Comparison of ENCODE assay signal across 19 mouse cellular contexts in genomic region chr11:79176687-79177086, GRCm38 (mm10). TPM values are rescaled to one million over a fixed set of nuclear protein-coding genes. Genes with fewer than 3 reads are reported as not detected.
A peak's percentile ranks its signal among the peaks of the same experiment; 100 is the strongest.
DNase-seq lines count a peak whose midpoint lies in the region; ATAC-seq and TF ChIP-seq lines count a peak whose summit lies in the region.
"Had no signal": no experiment of that assay in that cellular context is flagged by ENCODE, and none has a peak within 500 bp of the region (broad histone marks: within the 10 kb centered on the region; RNA-seq: fewer than 3 reads in every experiment).

No protein-coding gene starts in this region.

- no peaks in the 10 kb centered on the region for H3K4me1 ChIP-seq in hindbrain, postnatal 0 days (ENCODE audit: insufficient read depth, low read length)
- H3K4me1 ChIP-seq in hindbrain, embryonic 12.5 days: no peaks in the 10 kb centered on the region
- H3K4me1 ChIP-seq in thymus, adult 2 months (replicated peaks; ENCODE audit: control insufficient read depth, insufficient read depth, low read length): no peaks in the 10 kb centered on the region
- H3K4me1 ChIP-seq: forebrain, embryonic 12.5 days; heart, embryonic 12.5 days; kidney, embryonic 15.5 days; liver, embryonic 12.5 days; midbrain, embryonic 10.5 days; neural tube, embryonic 13.5 days had no signal

- 62% methylated on average over 3 of the region's 3 CpGs for WGBS in hindbrain, postnatal 0 days
- 80% methylated on average over 3 of the region's 3 CpGs for WGBS in hindbrain, embryonic 12.5 days
- 94% methylated on average over 3 of the region's 3 CpGs for WGBS in thymus, adult 2 months

- ATAC-seq in hindbrain, postnatal 0 days: no peak
- ATAC-seq in hindbrain, embryonic 12.5 days (ENCODE audit: low FRiP score): no peak
- ATAC-seq: liver, embryonic 12.5 days had no signal

- TF ChIP-seq POLR2A in thymus, adult 2 months (IDR thresholded peaks at IDR 0.05; ENCODE audit: control insufficient read depth, extremely low read depth, insufficient read depth, low read length, poor library complexity): no peak

- no peak for DNase-seq in hindbrain, postnatal 0 days (ENCODE audit: low spot score)
- DNase-seq in lung, postnatal 36 days: peak; percentile 16
- DNase-seq in lung, postnatal 10 days: no peak
- DNase-seq in adrenal gland, postnatal 14 days: peak; percentile 57
- DNase-seq in thymus, adult 2 months: no peak
- no peak for DNase-seq in heart, adult 18-20 months
- DNase-seq: cerebellum, adult 11 months; cerebellum, postnatal 25 days; gastrocnemius, postnatal 36 days; lung, postnatal 14 days; right cerebral cortex, postnatal 25 days had no signal

- no peaks in the 10 kb centered on the region for H3K9me3 ChIP-seq in hindbrain, postnatal 0 days (ENCODE audit: low read length)
- H3K9me3 ChIP-seq in hindbrain, embryonic 12.5 days (replicated peaks): no peaks in the 10 kb centered on the region
- H3K9me3 ChIP-seq: forebrain, embryonic 12.5 days; kidney, embryonic 15.5 days; liver, embryonic 12.5 days; midbrain, embryonic 10.5 days; neural tube, embryonic 13.5 days had no signal

- H3K4me2 ChIP-seq in hindbrain, postnatal 0 days (ENCODE audit: low read depth, low read length): no peak overlapping the region
- H3K4me2 ChIP-seq in hindbrain, embryonic 12.5 days (replicated peaks): no peak overlapping the region
- H3K4me2 ChIP-seq: forebrain, embryonic 12.5 days; heart, embryonic 12.5 days; kidney, embryonic 15.5 days; liver, embryonic 12.5 days; neural tube, embryonic 13.5 days had no signal

- H3K4me3 ChIP-seq in hindbrain, postnatal 0 days (ENCODE audit: low read length): no peak overlapping the region
- H3K4me3 ChIP-seq in hindbrain, embryonic 12.5 days: no peak overlapping the region
- H3K4me3 ChIP-seq in thymus, adult 2 months (ENCODE audit: control insufficient read depth, insufficient read depth, low read length): no peak overlapping the region
- H3K4me3 ChIP-seq: forebrain, embryonic 12.5 days; heart, embryonic 12.5 days; kidney, embryonic 15.5 days; left cerebral cortex, adult 2 months; liver, embryonic 12.5 days; midbrain, embryonic 10.5 days; neural tube, embryonic 13.5 days had no signal

- H3K9ac ChIP-seq in hindbrain, postnatal 0 days (replicated peaks; ENCODE audit: low read length): no peak overlapping the region
- no peak overlapping the region for H3K9ac ChIP-seq in hindbrain, embryonic 12.5 days
- H3K9ac ChIP-seq: forebrain, embryonic 12.5 days; heart, embryonic 12.5 days; kidney, embryonic 15.5 days; liver, embryonic 12.5 days; neural tube, embryonic 13.5 days had no signal

- H3K27me3 ChIP-seq in hindbrain, postnatal 0 days (ENCODE audit: insufficient read depth, low read length): no peaks in the 10 kb centered on the region
- no peaks in the 10 kb centered on the region for H3K27me3 ChIP-seq in hindbrain, embryonic 12.5 days
- no peaks in the 10 kb centered on the region for H3K27me3 ChIP-seq in thymus, adult 2 months (ENCODE audit: control insufficient read depth, insufficient read depth, low read length)
- H3K27me3 ChIP-seq: forebrain, embryonic 12.5 days; heart, embryonic 12.5 days; kidney, embryonic 15.5 days; neural tube, embryonic 13.5 days had no signal

- H3K27ac ChIP-seq in hindbrain, postnatal 0 days: no peak overlapping the region
- no peak overlapping the region for H3K27ac ChIP-seq in hindbrain, embryonic 12.5 days
- no peak overlapping the region for H3K27ac ChIP-seq in thymus, adult 2 months (ENCODE audit: control insufficient read depth, insufficient read depth, low read length)
- H3K27ac ChIP-seq: forebrain, embryonic 12.5 days; kidney, embryonic 15.5 days; left cerebral cortex, adult 2 months; liver, embryonic 12.5 days; midbrain, embryonic 10.5 days; neural tube, embryonic 13.5 days had no signal

- TF ChIP-seq CTCF in hindbrain, postnatal 0 days (IDR thresholded peaks at IDR 0.05; ENCODE audit: low read depth): peak; percentile 27
- TF ChIP-seq CTCF in thymus, adult 2 months (IDR thresholded peaks at IDR 0.05; ENCODE audit: borderline replicate concordance, control insufficient read depth, extremely low read depth, insufficient read depth, low read length, poor library complexity): no peak

- no peaks in the 10 kb centered on the region for H3K36me3 ChIP-seq in hindbrain, postnatal 0 days (ENCODE audit: insufficient read depth, low read length)
- no peaks in the 10 kb centered on the region for H3K36me3 ChIP-seq in hindbrain, embryonic 12.5 days
- no peaks in the 10 kb centered on the region for H3K36me3 ChIP-seq in thymus, adult 2 months (ENCODE audit: control insufficient read depth, insufficient read depth, low read length)
- H3K36me3 ChIP-seq: forebrain, embryonic 12.5 days; heart, embryonic 12.5 days; kidney, embryonic 15.5 days; liver, embryonic 12.5 days; midbrain, embryonic 10.5 days; neural tube, embryonic 13.5 days had no signal

RNA-seq across cellular contexts. Expression of gene Ksr1, which starts 30.5 kb away (rescaled TPM):
- total RNA-seq in hindbrain, postnatal 0 days (2014; rRNA removed): 48.0 and 51.3 TPM in 2 replicates
- polyA plus RNA-seq in hindbrain, postnatal 0 days (2015; fragmentation: Nextera tagmentation; extraction: Ambion mirVana): 1.9 and 2.5 TPM in 2 replicates
- 3.4 and 3.5 TPM in 2 replicates for polyA plus RNA-seq in hindbrain, embryonic 12.5 days (2016; fragmentation: Nextera tagmentation; extraction: Ambion mirVana)
- total RNA-seq in adrenal gland, postnatal 14 days (2021): 10.0 and 10.8 TPM in 2 replicates
- 28.1 and 32.7 TPM in 2 replicates for polyA plus RNA-seq in thymus, adult 2 months (2012; rRNA removed)
- total RNA-seq in heart, adult 18-20 months (2021): 1 to 10 TPM; 5.7 to 5.8 TPM

Comparison
In these comparisons a context has a peak if more than half of its experiments do, and no peak if none do; other contexts are left out.
1. DNase-seq: peak in lung, postnatal 36 days (single experiment) and adrenal gland, postnatal 14 days (single experiment); none in hindbrain, postnatal 0 days (single experiment), lung, postnatal 10 days (single experiment), thymus, adult 2 months (single experiment) and heart, adult 18-20 months (0 of 2).